Mouse (Mus musculus): ENCODE data around the gene Xkrx. TPM values are rescaled to one million over a fixed set of nuclear protein-coding genes. Genes with fewer than 3 reads are reported as not detected.
"Not testable (repeated sequence)": the region's sequence is repeated elsewhere in the genome, so short reads cannot be mapped to it uniquely, and the experiment has no call there.

Xkrx gene
- 1 to 10 TPM in 1 of 2 experiments, under 1 TPM in 1; 0.66 to 1.1 TPM for total RNA-seq (2021)
- long read RNA-seq, experiment 1 = 0 reads
- long read RNA-seq, experiment 2 = 0 reads

DNA sequence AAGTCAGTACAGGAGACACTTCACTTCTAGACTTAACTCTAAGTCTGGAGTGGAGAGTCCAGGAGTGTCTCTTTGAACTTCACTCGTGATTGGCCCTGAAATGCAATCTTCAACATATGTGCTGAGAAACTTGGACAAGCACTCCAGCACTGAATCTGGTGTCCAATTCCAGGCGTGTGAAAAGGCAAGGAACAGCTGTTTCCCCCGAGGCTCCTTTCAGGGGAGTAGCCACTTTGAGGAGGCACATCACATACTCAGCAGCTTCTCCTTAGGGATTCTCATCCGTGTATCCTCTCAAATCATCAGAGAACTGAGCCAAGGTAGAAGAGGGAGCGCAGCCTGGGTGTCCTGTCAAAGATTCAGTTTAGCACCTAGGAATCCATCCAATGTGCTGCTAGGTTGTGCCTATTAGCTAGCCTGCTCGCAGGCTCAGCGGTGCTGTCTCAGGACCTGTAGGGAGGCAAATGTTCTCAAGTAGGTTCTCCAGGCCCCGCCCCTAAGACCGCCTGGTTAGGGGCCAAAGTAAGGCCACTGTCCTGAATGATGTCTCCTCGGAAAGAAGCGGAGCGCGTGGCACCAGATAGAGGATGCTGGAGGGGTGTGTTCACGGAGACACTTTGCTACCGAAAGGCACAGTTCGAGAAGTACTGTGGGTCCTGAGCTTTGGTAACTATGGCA, at the start of gene Xkrx:
Gene Xkrx, minus strand, starts transcription at position 34 of the 678 bp plus-strand sequence.
- no peak for DNase-seq (ENCODE audit: low spot score)

DNA sequence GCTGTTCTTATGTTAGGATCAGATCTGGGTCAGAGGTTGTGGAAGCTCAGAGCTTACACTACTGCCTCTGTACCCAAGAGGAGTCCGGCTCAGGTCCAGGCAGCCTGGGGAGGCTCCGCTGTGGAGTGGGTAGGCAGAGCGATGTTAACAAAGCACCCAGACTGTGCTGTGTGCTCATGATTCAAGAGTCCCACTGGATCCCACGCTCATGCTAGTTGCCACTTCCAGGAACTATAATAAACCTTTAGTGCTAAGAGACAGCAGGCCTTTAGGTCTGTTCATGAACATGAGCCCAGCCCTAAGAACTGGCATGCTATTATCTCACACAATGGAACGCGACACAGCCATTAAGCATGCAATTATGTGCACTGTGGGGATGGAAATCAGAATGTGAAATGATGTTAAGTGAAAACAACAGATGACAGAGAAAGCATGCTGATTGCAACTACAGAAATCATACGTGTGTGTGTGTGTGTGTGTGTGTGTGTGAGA, 49.3 kb upstream of the Xkrx start:
- DNase-seq (ENCODE audit: low spot score) = no peak

DNA sequence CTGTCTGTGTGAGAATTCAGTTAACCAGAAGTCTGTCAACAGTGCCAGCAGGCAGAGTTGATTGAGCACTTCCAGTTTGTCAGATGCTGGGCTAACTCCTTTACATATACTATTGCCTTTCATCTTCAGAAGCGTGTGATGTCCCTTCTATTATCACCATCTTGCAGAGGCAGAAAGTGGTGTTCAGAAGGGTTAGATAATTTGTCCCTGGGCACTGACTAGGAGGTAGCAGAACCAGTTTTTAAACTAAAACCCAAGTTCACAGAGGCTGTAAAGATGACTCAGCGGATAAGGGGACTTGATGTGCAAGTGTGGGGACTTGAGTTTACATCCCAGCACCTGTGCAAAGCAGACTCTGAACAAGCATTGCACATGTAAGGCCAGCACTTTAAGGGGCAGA, 46.6 kb upstream of the Xkrx start:
- no peak for DNase-seq (ENCODE audit: low spot score)

DNA sequence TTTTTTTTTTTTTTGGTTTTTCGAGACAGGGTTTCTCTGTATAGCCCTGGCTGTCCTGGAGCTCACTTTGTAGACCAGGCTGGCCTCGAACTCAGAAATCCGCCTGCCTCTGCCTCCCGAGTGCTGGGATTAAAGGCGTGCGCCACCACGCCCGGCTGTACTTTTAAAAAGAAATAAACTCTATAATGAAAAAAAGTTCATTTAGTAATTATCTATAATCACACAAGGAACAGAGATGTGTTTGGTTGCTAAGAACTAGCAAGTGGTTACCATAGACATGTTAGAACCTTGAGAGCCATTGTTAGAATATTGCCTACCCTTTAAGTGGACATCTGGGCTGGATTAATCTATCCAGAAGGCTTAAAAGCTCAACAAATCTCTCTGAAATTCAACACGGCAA, 25.3 kb upstream of the Xkrx start, which contains the start of gene Arl13a:
Gene Arl13a, plus strand, starts transcription at position 301 of the 400 bp plus-strand sequence.
- DNase-seq (ENCODE audit: low spot score) = not testable (repeated sequence)

DNA sequence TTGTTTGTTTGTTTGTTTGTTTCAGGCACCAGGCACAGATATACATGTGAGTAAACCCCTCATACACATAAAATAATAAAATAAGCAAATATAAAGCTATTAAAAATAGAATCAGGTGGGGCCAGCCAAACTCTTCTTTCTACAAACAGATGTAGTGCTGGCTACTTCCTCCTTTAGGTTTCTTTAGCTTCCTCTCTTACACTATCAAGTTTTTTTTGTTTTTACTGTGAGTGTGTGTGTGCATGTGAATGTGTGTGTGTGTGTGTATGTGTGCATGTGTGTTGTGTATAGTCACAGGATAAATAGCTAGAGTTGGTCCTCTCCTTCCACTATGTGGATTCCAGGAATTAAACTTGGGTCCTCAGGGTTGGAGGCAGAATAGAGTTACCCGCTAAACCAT, 12.8 kb upstream of the Xkrx start:
- no peak for DNase-seq (ENCODE audit: low spot score)

DNA sequence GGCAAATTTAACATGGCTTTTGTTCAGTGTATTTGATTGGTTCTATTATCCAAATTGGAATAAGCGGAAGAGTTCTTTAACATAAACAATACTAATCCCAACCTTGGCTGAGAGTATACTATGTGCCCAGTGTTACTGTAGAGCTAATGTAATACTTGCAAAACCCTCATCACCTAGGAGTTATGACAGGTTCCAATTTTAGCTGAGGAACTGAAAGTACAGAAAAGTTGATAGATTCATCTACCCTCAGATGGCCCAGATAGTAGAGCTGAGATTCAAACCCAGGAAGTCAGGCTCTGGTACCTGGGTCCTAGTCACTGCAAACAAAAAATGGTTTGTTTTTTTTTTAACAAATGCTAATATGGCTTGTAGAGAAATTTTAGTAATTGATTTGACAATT, 8.7 kb upstream of the Xkrx start:
- no peak for DNase-seq (ENCODE audit: low spot score)

DNA sequence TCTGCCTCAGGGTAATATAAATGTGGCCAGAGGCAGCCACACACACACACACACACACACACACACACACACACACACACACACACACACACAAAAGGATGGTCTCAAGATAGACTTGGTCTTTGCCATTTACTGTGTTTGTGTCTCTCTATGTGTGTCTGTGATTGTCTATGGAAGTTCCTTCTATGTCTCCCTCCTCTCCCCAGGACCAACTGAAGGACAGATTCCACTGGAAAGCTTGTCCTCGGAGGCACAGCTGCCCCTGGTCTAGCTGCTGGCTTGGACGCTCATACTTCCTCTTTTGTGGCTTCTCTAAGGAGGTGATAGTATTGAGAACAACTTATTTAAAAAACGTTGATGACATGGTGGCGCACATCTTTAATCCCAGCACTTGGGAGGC, 1.6 kb upstream of the Xkrx start:
- DNase-seq (ENCODE audit: low spot score) = no peak

DNA sequence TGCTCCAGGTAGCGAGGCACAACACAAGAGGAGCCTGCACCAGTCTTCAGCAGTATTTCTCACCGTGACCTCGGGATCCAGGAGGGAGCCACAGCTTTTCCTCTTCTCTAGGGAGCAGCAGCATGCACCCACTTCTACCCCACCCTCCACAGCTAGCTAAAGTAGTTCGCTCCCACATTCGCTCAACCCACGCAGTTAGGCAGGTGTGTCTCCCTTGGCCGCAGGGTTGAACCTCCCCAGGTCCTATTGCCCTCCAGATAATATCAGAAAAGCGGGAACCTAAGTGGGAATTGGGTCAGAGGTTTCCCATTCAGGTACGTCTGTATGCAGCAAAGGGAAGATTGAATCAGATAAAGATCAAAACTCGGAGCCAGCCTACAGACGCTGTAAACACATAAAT, 950 bp upstream of the Xkrx start:
- DNase-seq (ENCODE audit: low spot score) = no peak

DNA sequence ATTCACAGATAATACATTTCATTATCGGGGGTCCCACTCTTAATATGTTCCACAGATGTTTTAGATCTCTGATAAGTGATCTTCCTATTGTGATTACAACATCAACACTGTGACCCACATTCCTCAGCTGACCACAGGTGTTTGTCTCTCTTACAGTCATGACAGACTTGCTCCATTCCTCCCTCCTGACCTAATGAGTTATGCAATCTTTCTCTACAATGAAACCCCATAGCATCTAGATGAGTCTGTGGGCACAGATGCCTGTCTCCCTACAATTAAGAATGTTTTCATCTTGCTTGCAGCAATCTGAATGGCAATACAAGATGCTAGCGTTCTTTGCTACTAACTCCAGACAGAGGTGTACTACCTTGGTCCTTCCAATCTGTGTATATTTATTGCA, 1.4 kb downstream of the Xkrx start:
- no peak for DNase-seq (ENCODE audit: low spot score)

DNA sequence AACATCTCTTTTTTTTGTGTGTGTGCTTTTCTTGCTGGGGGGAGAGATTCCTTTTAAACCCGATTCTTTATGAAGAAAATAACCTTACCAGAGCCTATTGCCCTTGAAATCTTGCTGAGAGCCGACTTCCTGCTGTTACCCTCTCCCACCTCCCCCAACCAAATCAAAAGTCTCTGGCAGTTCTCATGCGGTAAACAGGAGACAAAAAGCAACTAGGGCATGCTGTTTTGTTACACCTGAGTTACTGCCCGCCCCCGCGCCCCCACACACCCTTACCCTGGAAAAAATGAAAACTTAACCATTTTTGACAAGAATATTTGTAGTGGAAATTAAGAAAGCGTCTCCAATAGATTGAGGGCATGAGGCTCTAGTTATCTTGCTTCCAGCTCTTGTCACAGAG, 3.7 kb downstream of the Xkrx start:
- no peak for DNase-seq (ENCODE audit: low spot score)

DNA sequence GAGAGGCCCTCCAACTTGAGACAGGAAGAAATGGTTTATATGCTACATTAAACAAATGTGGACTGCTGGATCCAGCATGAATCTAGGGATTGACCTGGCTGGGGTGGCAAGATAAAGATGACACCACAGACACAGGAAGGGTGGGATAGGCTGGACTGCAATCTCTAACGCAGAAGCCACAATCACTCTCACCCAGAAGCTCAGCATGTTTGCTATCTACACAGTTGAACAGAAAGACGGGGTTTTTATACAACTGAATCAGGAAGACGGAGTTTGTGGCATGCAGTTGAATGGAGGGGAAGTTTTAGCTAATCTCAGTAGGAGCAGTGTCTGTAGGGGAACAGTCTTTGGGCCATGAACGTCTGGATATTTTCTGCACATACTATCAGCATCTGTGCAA, 19.9 kb downstream of the Xkrx start:
- no peak for DNase-seq (ENCODE audit: low spot score)

DNA sequence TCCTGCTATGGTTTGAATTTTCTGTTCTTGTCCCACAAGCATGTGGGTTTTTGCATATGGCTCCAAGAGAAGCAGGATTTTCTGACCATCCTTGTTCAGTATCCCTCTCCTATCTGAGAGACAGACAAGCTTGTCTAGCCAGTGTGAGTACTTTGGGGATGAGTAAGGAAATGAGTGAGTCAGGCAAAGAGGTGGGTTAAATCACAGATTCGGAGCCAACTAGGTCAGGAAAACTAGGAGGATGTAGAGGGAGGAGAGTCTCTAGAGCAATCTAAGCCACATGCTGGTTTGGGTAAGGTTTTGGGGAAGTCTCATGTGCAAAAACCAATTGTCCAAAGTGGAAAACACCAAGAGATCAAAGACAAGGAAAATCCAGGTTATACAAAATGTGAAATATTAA, 20.3 kb downstream of the Xkrx start:
- DNase-seq (ENCODE audit: low spot score) = no peak

DNA sequence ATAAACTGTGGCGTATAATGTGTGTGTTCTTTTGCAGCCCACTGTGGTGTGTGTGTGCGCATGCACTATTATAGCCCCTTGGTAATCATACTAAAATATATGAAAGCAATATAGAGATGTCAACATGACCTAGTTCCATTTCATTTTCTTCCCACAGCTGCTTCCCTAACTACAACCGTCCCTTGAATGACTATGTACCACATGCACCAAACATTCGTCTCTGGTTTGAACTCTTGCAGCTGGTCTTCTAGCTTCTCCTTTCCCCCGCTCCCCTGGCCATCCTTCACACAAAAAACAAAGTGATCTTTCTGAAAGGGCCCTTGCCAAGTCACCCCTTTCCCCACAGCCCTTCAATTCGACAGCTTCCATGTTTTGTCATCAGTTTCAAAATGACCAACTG, 21.9 kb downstream of the Xkrx start:
- no peak for DNase-seq (ENCODE audit: low spot score)

DNA sequence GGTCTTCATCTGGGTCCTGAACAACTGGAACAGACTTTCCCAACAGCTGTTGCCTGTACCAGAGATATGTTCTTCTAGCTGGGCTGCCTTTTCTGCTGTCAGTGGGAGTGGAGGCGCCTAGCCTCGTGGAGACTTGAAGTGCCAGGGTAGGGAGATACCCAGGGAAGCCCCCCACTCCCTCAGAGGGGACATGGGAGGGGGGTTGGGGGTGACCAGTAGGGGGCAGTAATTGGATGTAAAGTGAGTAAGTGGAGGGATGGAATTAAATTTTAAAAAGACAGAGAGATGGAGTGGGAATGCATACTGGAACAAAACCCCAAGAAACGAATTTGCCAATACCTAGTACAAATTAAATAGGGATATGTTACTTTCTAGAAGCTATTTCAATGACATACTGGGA, 28.1 kb downstream of the Xkrx start:
- DNase-seq (ENCODE audit: low spot score) = no peak

DNA sequence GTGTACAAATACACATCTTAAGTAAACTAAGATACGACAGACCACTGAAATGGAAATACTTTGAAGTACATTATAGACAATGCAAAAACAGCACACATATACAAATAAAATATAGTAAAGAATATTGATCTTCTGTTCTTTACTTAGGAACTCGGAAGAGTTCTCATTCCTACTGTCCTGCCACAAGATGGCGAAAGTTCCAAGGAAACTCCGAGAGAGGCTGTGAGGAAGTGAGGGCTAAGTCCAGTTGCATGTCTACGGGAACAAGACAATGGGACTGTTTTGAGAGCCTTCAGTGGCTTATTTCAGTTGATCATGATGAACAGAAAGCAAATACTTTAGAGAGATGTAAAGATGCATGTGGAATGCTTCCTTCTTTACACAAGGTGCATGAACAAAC, 29.6 kb downstream of the Xkrx start:
- DNase-seq (ENCODE audit: low spot score) = peak; percentile 4

DNA sequence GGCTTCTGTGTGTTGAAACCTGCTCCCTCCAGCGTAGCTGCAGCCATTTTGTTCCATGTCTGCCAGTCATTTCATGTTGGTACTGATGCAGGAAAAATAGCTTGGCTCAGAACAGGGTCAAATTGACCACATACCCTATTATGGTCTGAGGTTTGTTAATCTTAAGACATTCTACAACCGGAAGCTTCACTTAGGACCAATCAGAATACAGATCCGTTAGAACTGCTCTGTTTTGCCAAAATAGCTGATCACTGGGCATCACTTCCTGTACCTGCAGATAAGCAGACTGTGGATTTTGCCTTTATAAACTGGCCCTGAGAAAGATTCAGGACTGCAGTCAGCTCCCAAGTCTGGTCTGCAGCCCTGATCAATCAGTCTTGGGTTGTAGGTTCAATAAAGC, 33.3 kb downstream of the Xkrx start:
- no peak for DNase-seq (ENCODE audit: low spot score)

DNA sequence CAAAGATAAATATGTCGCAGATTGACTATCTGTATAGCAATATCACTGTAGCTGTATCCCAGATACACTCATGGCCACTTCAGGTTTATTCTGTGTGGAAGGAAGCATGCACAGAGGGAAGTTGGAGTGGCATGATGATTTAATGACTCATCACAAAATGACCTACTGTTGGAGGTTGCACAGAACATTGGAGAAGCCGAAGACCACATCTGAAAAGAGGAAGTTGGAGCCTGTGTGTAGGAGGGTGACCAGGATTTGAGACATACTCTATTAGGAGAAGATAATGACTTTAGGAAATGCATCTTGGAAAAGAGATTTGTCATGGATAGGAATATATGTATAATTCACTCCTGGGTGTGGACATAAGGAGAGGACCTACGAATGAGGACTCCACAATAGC, 45.5 kb downstream of the Xkrx start:
- DNase-seq (ENCODE audit: low spot score) = no peak

DNA sequence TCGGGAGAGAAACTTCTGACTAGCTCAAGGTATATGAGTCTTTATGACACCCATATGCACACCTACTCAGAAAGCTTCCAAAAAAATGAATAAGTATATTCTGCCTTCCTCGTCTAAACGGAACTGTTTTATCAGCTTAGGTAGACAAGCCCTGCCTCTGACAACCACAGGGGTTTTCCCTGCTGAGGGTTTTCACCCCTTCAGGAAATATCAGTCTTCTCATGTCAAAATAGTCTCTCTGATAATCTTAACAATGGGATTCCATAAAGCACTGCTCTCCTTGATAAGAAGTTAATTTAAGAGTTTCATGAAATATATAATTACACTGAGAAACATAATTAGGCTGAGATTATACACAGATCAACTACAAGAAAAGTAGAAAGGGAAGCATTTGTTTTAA, 50.1 kb downstream of the Xkrx start:
- no peak for DNase-seq (ENCODE audit: low spot score)

DNA sequence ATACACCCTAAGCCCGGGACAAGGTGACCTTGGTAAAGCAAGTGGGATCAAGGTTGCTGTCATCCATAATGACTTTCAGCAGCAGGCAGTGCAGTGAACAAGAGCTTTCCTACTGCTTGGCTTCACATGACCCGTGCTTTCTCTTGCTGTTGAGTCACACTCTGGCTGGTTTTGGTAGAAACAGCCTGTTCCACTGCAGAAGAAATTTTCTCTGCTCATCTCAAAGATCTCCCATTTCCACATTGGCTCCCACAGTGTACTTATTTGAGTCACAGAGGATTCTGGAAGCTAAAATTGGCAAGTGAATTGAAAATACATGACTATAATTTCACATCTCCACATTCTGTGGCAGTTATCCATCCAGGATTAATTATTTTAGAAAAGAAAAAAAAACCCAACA, 59.2 kb downstream of the Xkrx start:
- no peak for DNase-seq (ENCODE audit: low spot score)
